Mouse (Mus musculus) leukemia stem cell, adult 10-12 weeks (primary cell): ENCODE data around the gene Tsc2. TPM values are rescaled to one million over a fixed set of nuclear protein-coding genes. Genes with fewer than 3 reads are reported as not detected.

Experiments used
- polyA plus RNA-seq: library from polyadenylated mRNA; stranded (reverse); fragments of >175 nt; gene quantifications from 2 replicates; pipeline ENCODE4 v1.2.3, GENCODE M21; 2012; ENCODE audit warnings: low replicate concordance

Tsc2 gene
- 37.0 and 60.0 TPM in 2 replicates for polyA plus RNA-seq

GRCm38 (mm10) chr17:24632167-24632812 lies at the start of gene Tsc2, which contains the start of gene Nthl1:
Gene Tsc2, minus strand, starts transcription at chr17:24632630.
Gene Nthl1, plus strand, starts transcription at chr17:24632680.

GRCm38 (mm10) chr17:24669545-24670245 lies 37.3 kb upstream of the Tsc2 start, which contains the start of gene Zfp598:
Gene Zfp598, plus strand, starts transcription at chr17:24669687.

DNA sequence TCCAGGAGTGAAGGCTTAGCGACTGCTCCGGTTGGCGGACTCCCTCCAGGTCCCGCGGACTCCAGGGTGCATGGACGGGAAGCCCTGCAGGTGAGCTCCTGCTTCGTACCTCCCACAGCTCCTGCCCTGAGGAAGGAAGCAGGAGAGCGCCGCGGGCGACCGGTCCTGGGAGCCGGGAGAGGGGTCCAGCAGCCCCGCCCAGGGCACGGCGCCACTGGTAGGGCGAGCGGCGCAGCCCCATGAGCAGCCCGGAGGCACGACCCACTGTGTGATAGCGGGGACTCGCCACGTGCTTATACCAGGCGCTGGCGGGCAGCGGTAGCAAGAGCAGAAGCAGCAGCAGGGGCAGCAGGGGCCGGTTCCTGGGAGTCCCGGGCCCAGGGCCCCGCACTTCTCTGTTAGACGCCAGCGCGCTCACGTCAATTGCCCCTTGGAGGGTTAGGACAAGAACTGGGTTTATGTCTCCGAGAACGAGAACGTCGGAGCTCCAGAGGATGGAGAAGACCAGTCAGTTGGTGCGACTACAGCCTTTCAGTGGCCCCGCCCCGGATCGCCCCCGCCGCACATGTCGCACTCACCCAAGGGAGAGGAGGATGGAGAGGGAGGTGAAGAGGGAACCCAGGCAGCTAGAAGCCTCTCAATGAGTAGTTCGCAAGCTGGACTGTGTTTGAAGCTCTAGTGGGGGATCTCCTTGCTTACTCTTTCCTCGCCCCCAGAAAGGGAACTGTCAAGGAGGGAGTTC lies 25.8 kb upstream of the Tsc2 start, which contains the start of gene Npw:
TSS of gene Npw (minus strand) at position 441 of the 742 bp plus-strand sequence.

DNA sequence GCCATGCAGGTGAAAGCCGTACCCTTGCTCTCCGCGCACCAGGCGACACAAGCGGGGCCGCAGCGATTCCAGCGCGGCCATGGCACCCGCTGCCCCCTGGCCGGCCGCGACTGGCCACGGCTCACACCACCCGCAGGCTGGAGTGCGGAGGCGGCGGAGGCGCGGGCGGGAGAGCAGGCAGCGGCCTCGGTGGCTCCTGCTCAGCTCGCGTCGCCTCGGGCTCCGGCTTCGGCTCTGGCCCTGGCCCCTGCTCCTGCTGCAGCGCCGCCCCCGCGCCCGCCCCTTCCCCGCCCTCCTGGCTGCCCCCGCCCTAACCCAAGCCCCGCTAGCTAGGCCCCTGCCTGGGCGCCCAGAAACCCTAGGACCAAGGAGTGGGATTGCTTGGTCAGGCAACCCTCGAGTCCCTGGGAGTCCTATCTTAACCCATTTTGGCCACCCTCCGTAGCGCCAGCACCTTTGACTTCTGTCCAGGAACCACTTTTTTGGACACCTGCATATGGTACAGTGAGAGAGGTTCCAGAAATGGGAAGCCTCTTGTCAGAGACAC lies 17.7 kb upstream of the Tsc2 start, which contains the start of gene Slc9a3r2:
TSS of gene Slc9a3r2 (minus strand) at position 258 of the 547 bp plus-strand sequence.

DNA sequence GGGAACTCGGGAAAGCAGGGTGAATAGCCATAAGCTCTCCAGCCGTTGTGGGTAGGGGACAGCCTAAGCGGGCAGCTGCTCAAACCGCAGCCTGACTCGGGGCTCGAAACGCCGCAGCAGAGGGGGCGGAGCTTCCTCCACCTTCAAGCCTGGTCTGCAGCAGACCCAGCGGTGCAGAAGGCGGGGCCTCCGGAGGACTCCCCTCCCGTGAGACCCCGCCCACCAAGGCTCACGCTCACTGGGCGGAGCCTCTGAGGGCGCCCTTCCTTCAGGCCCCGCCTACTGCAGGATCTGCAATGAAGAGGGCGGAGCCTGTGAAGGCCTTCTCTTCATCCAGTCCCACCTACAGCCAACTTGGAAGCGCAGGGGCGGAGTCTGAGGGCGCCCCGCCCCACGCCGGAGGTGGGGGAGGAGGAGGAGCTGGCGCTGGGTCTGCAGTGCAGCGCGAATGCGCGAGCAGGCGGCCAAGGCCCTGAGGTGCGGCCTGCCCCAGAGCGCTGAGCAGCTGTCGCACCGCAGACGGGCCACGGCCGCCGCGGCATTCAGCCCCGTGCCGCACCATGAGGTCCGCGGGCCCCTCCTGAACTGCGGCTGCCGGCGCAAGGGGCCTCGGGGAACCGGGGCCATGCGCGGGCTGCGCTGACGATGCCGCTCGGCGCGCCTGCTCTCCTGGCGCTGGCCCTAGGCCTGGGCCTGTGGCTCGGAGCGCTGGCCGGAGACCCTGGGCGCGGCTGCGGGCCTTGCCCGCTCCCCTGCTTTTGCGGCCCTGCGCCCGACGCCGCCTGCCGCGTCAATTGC lies 82.6 kb downstream of the Tsc2 start, which contains the start of gene Pkd1:
TSS of gene Pkd1 (plus strand) at position 217 of the 798 bp plus-strand sequence.

Other genes with a start within 250 kb of the Tsc2 start
- gene Rnps1, start 218.1 kb downstream of the Tsc2 start, polyA plus RNA-seq = 278 and 467 TPM in 2 replicates
- gene Eci1, start 206.0 kb downstream of the Tsc2 start, polyA plus RNA-seq = 47.6 and 50.3 TPM in 2 replicates
- gene Dnase1l2, start 189.5 kb downstream of the Tsc2 start, polyA plus RNA-seq = 0.41 TPM in 1 of 2 replicates, not detected in the other
- gene E4f1, start 162.3 kb downstream of the Tsc2 start, polyA plus RNA-seq = 21.8 and 23.0 TPM in 2 replicates
- 86.0 and 114 TPM in 2 replicates for gene Pgp, start 162.2 kb downstream of the Tsc2 start, polyA plus RNA-seq
- gene Bricd5, start 158.7 kb downstream of the Tsc2 start, polyA plus RNA-seq = 0.56 and 0.61 TPM in 2 replicates
- 6.4 and 15.9 TPM in 2 replicates for gene Mlst8, start 153.6 kb downstream of the Tsc2 start, polyA plus RNA-seq
- gene Caskin1, start 144.0 kb downstream of the Tsc2 start, polyA plus RNA-seq = 0.03 TPM in 1 of 2 replicates, not detected in the other
- gene Traf7, start 104.7 kb downstream of the Tsc2 start, polyA plus RNA-seq = 121 and 190 TPM in 2 replicates
- 0.14 and 1.1 TPM in 2 replicates for gene Rab26, start 98.4 kb downstream of the Tsc2 start, polyA plus RNA-seq
- gene Pkd1, start 82.8 kb downstream of the Tsc2 start, polyA plus RNA-seq = 8.9 and 14.3 TPM in 2 replicates
- gene Nthl1, start 50 bp upstream of the Tsc2 start, polyA plus RNA-seq = 4.3 and 4.4 TPM in 2 replicates
- 2.0 and 5.8 TPM in 2 replicates for gene Slc9a3r2, start 17.7 kb upstream of the Tsc2 start, polyA plus RNA-seq
- gene Npw, start 25.8 kb upstream of the Tsc2 start, polyA plus RNA-seq = 1.1 and 4.6 TPM in 2 replicates
- gene Zfp598, start 37.1 kb upstream of the Tsc2 start, polyA plus RNA-seq = 144 and 147 TPM in 2 replicates
- gene Syngr3, start 57.3 kb upstream of the Tsc2 start, polyA plus RNA-seq = 0.56 and 0.62 TPM in 2 replicates
- gene Gfer, start 63.5 kb upstream of the Tsc2 start, polyA plus RNA-seq = 134 TPM in 2 replicates
- gene Noxo1, start 63.6 kb upstream of the Tsc2 start, polyA plus RNA-seq = 0.69 and 1.8 TPM in 2 replicates
- gene Tbl3, start 75.0 kb upstream of the Tsc2 start, polyA plus RNA-seq = 20.7 and 32.9 TPM in 2 replicates
- gene Rnf151, start 85.4 kb upstream of the Tsc2 start, polyA plus RNA-seq = 0.42 and 0.46 TPM in 2 replicates
- gene Rps2, start 85.5 kb upstream of the Tsc2 start, polyA plus RNA-seq = 69.0 and 456 TPM in 2 replicates
- 350 and 503 TPM in 2 replicates for gene Ndufb10, start 91.8 kb upstream of the Tsc2 start, polyA plus RNA-seq
- gene Rpl3l, start 95.2 kb upstream of the Tsc2 start, polyA plus RNA-seq = not detected in 2 replicates
- gene Msrb1, start 104.0 kb upstream of the Tsc2 start, polyA plus RNA-seq = 9.9 and 15.7 TPM in 2 replicates
- gene Hs3st6, start 120.4 kb upstream of the Tsc2 start, polyA plus RNA-seq = not detected in 2 replicates
- gene Meiob, start 171.7 kb upstream of the Tsc2 start, polyA plus RNA-seq = not detected in 2 replicates
- gene Hagh, start 207.5 kb upstream of the Tsc2 start, polyA plus RNA-seq = 39.1 and 51.7 TPM in 2 replicates
- gene Fahd1, start 217.7 kb upstream of the Tsc2 start, polyA plus RNA-seq = 6.2 and 6.5 TPM in 2 replicates
- 0.14 TPM in 1 of 2 replicates, not detected in the other for gene Igfals, start 233.4 kb upstream of the Tsc2 start, polyA plus RNA-seq